Mouse (Mus musculus) liver, postnatal 0 days (tissue): ENCODE measurements at regions not wholly inside any gene's neighbourhood (a gene's known extent, or its start where the extent isn't known, plus 50 kb on each side); places are given as distances from the start of the nearest gene placed in this dataset.

Experiments
- ATAC-seq: fragments of 200-750 bp; cut with Nextera tagmentation; 2 replicates; pipeline ENCODE4 v1.8.0; 2017; ENCODE audit warnings: mild to moderate bottlenecking, moderate library complexity
- DNase-seq: peaks from one replicate; pipeline ENCODE4 v3.0.0-alpha.2; 2016
- H3K27ac ChIP-seq: fragments of 300-500 bp; sonication (generic); 2 replicates; pipeline ENCODE4 v1.5.1; 2014; ENCODE audit warnings: antibody characterized with exemption, moderate library complexity, mild to moderate bottlenecking, low read depth
- H3K27me3 ChIP-seq: fragments of 300-500 bp; sonication (generic); 2 replicates; pipeline ENCODE4 v1.6.1; 2014; ENCODE audit warnings: low read length, control low read depth, mixed read lengths; ENCODE audit not compliant: insufficient read depth
- H3K36me3 ChIP-seq: fragments of 300-500 bp; sonication (generic); replicated peaks from 2 replicates; pipeline ENCODE4 v1.6.1; 2014; ENCODE audit warnings: mild to moderate bottlenecking, control low read depth, low read length, moderate library complexity, mixed read lengths; ENCODE audit not compliant: insufficient read depth
- H3K4me1 ChIP-seq: fragments of 300-500 bp; sonication (generic); 2 replicates; pipeline ENCODE4 v1.6.1; 2014; ENCODE audit warnings: antibody characterized with exemption, mild to moderate bottlenecking, control low read depth; ENCODE audit not compliant: insufficient read depth
- H3K4me2 ChIP-seq: fragments of 300-500 bp; sonication (generic); 2 replicates; pipeline ENCODE4 v1.6.1; 2014; ENCODE audit warnings: low read depth, mild to moderate bottlenecking, low read length, moderate library complexity, mixed read lengths
- H3K4me3 ChIP-seq: fragments of 300-500 bp; sonication (generic); 2 replicates; pipeline ENCODE4 v1.5.1; 2014; ENCODE audit warnings: low read depth, low read length
- H3K9ac ChIP-seq: fragments of 300-500 bp; sonication (generic); replicated peaks from 2 replicates; pipeline ENCODE4 v1.6.1; 2014; ENCODE audit warnings: mild to moderate bottlenecking, moderate library complexity
- H3K9me3 ChIP-seq: fragments of 300-500 bp; sonication (generic); 2 replicates; pipeline ENCODE4 v1.6.1; 2016; ENCODE audit warnings: mild to moderate bottlenecking, control low read depth, low read length, mixed read lengths
- CTCF ChIP-seq: sonication (generic); IDR thresholded peaks from 2 replicates; pipeline ENCODE4 v1.5.1; 2016; ENCODE audit warnings: antibody characterized with exemption, low read depth
- EP300 ChIP-seq: IDR thresholded peaks from 2 replicates; pipeline ENCODE4 v1.6.1; 2016; ENCODE audit warnings: antibody characterized with exemption, low read depth, mild to moderate bottlenecking
- WGBS: fragments of 180-500 bp; shearing (Covaris S2); extraction: QIAGEN DNeasy Blood & Tissue Kit; methylation state at CpG from one replicate; pipeline ENCODE4 v1.1.7; 2014; ENCODE audit not compliant: insufficient replicate concordance; 5-methylcytosine and 5-hydroxymethylcytosine counted together

DNA sequence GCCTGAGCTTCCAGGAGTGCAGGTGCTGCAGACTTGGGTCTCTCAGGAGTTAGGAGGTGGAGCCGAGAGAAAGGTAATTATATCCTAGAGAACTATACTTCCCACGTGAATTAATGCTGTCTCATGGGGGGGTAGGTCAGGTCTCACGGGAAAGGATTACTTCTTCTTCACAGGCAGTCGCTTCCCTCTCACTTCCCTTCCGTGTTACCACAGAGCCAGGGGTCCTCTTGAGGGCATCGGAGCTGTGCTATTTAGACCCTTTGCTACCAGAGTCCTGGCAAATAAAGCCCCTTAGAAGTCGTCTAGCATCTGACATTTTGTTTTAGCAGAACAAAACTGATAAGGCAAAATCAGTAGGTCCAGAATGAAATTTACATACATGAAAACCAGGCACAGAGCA lies 68.9 kb upstream of the Dph5 start:
- no peaks in the 10 kb centered on the region for H3K36me3 ChIP-seq
- ATAC-seq: no peak
- H3K4me2 ChIP-seq: peak overlapping the region; percentile 51
- no peak overlapping the region for H3K4me3 ChIP-seq
- WGBS: 22% methylated on average over 7 of the region's 7 CpGs
- H3K27me3 ChIP-seq: no peaks in the 10 kb centered on the region
- TF ChIP-seq CTCF: no peak
- no peak for TF ChIP-seq EP300
- no peaks in the 10 kb centered on the region for H3K9me3 ChIP-seq
- peaks cover 15% of the 10 kb centered on the region for H3K4me1 ChIP-seq
- no peak for DNase-seq
- no peak overlapping the region for H3K27ac ChIP-seq
- H3K9ac ChIP-seq: 0 out of 2 replicates have a peak overlapping the region, but pooled peaks have one; percentile 21

DNA sequence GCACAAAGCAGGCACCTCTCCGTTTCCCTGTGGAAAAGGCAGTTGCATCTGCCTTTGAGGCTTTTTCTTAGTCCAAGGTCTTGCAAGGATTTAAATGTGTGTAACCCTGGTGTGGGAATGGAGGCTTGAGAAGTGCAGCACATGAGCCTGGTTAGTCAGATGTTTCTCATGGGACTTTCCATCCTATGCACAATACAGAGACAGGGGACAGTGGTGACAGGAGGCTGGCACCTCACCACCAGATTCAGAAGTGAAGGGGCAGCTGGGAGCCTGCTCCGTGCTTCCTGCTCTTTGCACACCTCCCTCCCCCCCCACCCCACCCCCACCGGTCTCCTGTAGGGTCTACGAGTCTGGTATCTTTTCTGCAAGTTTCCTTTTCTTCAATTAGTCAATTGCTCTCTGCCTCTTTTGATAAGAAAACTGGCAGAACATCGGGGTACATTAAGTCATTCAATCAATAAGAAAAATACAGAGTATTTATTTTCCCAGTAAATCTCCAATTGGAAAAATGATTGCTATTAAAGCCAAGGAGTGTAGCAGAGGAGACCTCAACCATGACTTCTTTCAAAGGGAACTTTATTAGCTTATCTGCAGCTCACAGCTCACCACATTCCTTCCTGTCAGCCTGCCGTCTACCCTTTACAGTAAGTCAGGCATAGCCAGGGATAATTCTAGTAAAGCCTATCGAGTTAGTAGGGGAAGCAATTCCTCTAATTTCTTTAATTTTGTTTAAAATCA lies 68.1 kb upstream of the Dph5 start:
- no peak overlapping the region for H3K4me3 ChIP-seq
- 20% methylated on average over 7 of the region's 7 CpGs for WGBS
- TF ChIP-seq EP300 (peak; percentile 30; the same call in 1 of the 2 replicates), CTCF (no peak)
- peaks cover 15% of the 10 kb centered on the region for H3K4me1 ChIP-seq
- no peaks in the 10 kb centered on the region for H3K27me3 ChIP-seq
- H3K9me3 ChIP-seq: no peaks in the 10 kb centered on the region
- ATAC-seq: peak; percentile 35; the same call in 1 of the 2 replicates
- peak overlapping the region; percentile 51 for H3K4me2 ChIP-seq
- no peaks in the 10 kb centered on the region for H3K36me3 ChIP-seq
- H3K27ac ChIP-seq: no peak overlapping the region
- peak; percentile 28 for DNase-seq
- no peak overlapping the region for H3K9ac ChIP-seq

DNA sequence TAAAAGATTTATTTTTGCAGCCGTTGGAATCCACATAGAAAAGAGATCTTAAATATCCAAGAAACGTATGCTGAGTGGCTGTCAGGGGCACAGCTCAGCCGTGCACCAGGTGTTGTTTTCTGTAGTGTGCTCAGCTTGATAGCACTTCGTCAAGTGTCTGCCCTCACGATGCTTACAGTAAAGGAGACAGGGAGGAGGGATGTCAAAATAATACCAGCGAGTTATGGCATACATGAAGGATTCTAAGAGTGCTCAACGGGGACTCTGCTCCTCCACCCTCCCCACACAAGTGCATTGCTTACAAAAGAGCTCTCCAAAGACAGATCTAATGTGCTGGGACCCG lies 67.5 kb upstream of the Dph5 start:
- ATAC-seq (peak; percentile 24; the same call in 1 of the 2 replicates), DNase-seq (no peak)
- peak overlapping the region; percentile 51 for H3K4me2 ChIP-seq
- H3K9me3 ChIP-seq: no peaks in the 10 kb centered on the region
- peaks cover 13% of the 10 kb centered on the region for H3K4me1 ChIP-seq
- TF ChIP-seq CTCF: no peak
- no peak for TF ChIP-seq EP300
- no peak overlapping the region for H3K4me3 ChIP-seq
- H3K27ac ChIP-seq: no peak overlapping the region
- WGBS: 23% methylated on average over 8 of the region's 8 CpGs
- H3K36me3 ChIP-seq: no peaks in the 10 kb centered on the region
- no peaks in the 10 kb centered on the region for H3K27me3 ChIP-seq
- no peak overlapping the region for H3K9ac ChIP-seq

DNA sequence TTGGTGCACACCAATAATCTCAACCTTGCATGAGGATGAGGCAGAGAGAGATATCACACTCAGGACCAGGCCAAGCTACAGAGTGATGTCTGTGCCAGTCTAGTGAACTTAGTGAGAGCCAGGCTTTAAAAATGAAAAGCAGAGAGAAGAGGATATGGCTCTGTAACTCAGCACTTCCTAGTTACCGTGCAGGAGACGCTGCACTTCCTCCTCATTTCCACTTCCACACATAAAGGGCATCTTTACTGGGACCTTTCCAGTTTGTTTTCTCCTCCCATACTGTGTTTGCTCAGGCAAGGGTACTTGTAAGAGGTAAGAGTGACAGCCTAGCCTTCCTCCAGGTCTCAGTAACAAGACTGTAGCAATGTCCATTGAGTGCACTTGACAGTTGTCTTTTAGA lies 66.0 kb upstream of the Dph5 start:
- ATAC-seq: no peak
- TF ChIP-seq CTCF: no peak
- no peak for TF ChIP-seq EP300
- Histone ChIP-seq H3K36me3 (no peaks in the 10 kb centered on the region), H3K9ac (no peak overlapping the region), H3K4me1 (peaks cover 8% of the 10 kb centered on the region), H3K27me3 (no peaks in the 10 kb centered on the region), H3K4me2 (no peak overlapping the region), H3K27ac (no peak overlapping the region), H3K9me3 (no peaks in the 10 kb centered on the region), H3K4me3 (no peak overlapping the region)
- 43% methylated on average over 2 of the region's 2 CpGs for WGBS
- DNase-seq: no peak

DNA sequence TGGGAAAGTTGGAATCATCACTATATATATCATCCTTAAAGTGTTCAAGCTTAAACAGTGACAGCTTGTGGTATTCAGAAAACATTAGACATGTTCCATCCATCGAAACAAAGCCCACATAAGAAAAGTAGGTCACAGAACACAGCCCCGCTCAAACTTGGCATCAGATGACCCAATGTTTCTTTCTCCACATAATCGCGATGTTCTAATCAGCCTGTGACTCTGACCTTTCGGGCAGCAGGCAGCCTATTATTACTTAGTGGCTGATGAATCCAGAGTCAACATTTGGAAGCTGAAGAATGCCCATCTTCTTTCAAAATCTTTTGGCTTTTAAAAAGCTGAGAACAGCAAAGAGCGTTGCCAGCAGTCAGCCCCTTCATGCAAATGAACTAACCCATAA lies 65.1 kb upstream of the Dph5 start:
- H3K36me3 ChIP-seq: no peaks in the 10 kb centered on the region
- H3K4me2 ChIP-seq: no peak overlapping the region
- no peak for DNase-seq
- H3K4me3 ChIP-seq: no peak overlapping the region
- 68% methylated on average over 6 of the region's 6 CpGs for WGBS
- no peaks in the 10 kb centered on the region for H3K9me3 ChIP-seq
- H3K27ac ChIP-seq: no peak overlapping the region
- TF ChIP-seq CTCF (no peak), EP300 (no peak)
- peaks cover 8% of the 10 kb centered on the region for H3K4me1 ChIP-seq
- no peaks in the 10 kb centered on the region for H3K27me3 ChIP-seq
- H3K9ac ChIP-seq: no peak overlapping the region
- no peak for ATAC-seq

DNA sequence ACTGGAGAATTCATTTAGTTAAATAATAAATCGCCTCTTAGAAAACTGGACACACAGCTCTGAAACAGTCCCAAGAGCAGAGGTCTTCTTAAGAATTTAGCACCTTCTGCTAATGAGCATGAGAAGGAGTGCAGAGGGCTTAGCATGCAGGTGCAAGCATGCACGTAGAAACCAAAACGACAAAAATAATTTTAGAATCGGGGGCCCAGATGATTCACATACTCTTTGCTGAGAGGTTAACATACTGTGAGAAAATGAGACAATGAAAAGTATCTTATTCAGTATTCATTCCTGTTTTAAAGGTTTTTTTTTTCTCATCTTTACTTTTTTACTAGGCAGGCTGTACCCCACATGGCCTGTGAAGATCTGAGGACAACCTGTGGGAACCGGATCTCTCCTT lies 63.9 kb upstream of the Dph5 start:
- H3K27ac ChIP-seq: no peak overlapping the region
- H3K36me3 ChIP-seq: no peaks in the 10 kb centered on the region
- no peaks in the 10 kb centered on the region for H3K9me3 ChIP-seq
- DNase-seq (no peak), ATAC-seq (no peak)
- no peak overlapping the region for H3K4me2 ChIP-seq
- H3K4me1 ChIP-seq: peaks cover 5% of the 10 kb centered on the region
- TF ChIP-seq EP300 (no peak), CTCF (no peak)
- H3K4me3 ChIP-seq: no peak overlapping the region
- H3K9ac ChIP-seq: no peak overlapping the region
- 73% methylated on average over 5 of the region's 5 CpGs for WGBS
- H3K27me3 ChIP-seq: no peaks in the 10 kb centered on the region
